Mouse (Mus musculus) cortical plate, adult 2 months (tissue): ENCODE results near the gene Pcbp3.

Experiments used
- CTCF ChIP-seq: fragments of 200-500 bp; IDR thresholded peaks from 2 replicates; pipeline ENCODE4 v1.5.1; 2011; ENCODE audit warnings: mild to moderate bottlenecking, control low read depth, low read length; ENCODE audit not compliant: insufficient read depth; ENCODE audit errors: extremely low read depth
- POLR2A ChIP-seq: fragments of 200-500 bp; IDR thresholded peaks from 2 replicates; pipeline ENCODE4 v1.6.1; 2011; ENCODE audit warnings: mild to moderate bottlenecking, low read length, control low read depth; ENCODE audit not compliant: insufficient read depth; ENCODE audit errors: extremely low read depth

GRCm38 (mm10) chr10:76728369-76728768, 233.3 kb downstream of the Pcbp3 start:
- TF ChIP-seq POLR2A (no peak), CTCF (peak; percentile 57)
